Mouse (Mus musculus) CH12.LX (cell line): ENCODE measurements at regions not wholly inside any gene's neighbourhood (a gene's known extent, or its start where the extent isn't known, plus 50 kb on each side); places are given as distances from the start of the nearest gene placed in this dataset.

Source experiments
- DNase-seq: peaks from one replicate; pipeline ENCODE4 v3.0.0-alpha.2; 2013; ENCODE audit errors: extremely low read depth
- H3K27ac ChIP-seq: 2 replicates; pipeline ENCODE4 v1.5.1; 2012; ENCODE audit warnings: low read depth, mild to moderate bottlenecking, control low read depth, moderate library complexity; ENCODE audit not compliant: insufficient read depth
- H3K27me3 ChIP-seq: replicated peaks from 2 replicates; pipeline ENCODE3; 2012; ENCODE audit warnings: inconsistent platforms
- H3K36me3 ChIP-seq, 2 experiments: replicated peaks in 1 of 2; 2 replicates each; pipeline versions ENCODE3 to v1.6.1; 2012; ENCODE audit warnings: inconsistent platforms in 1 of 2, low read length in 1 of 2, mild to moderate bottlenecking in 1 of 2, mixed read lengths in 1 of 2, moderate library complexity in 1 of 2; ENCODE audit not compliant: control insufficient read depth in 1 of 2, insufficient read depth in 1 of 2
- H3K4me1 ChIP-seq, 2 experiments: 2 replicates each; pipeline ENCODE4 v1.6.1; 2012; ENCODE audit warnings: inconsistent platforms in 1 of 2, moderate library complexity in 1 of 2; ENCODE audit not compliant: insufficient read depth in 2 of 2, control insufficient read depth in 1 of 2
- H3K4me2 ChIP-seq: 2 replicates; pipeline ENCODE4 v1.6.1; 2012; ENCODE audit warnings: low read depth, mild to moderate bottlenecking, control low read depth; ENCODE audit not compliant: poor library complexity, insufficient read depth, severe bottlenecking
- H3K4me3 ChIP-seq, 3 experiments: fragments of 150-350 bp in 1 of 3; sonication (generic) in 1 of 3; replicated peaks in 1 of 3; 2 replicates each; pipeline versions ENCODE3 to v1.5.1; 2011 to 2012; ENCODE audit warnings: low read depth in 2 of 3, low read length in 2 of 3, mild to moderate bottlenecking in 2 of 3, moderate library complexity in 2 of 3, control low read depth in 1 of 3, improper control_type of control experiment in 1 of 3, inconsistent platforms in 1 of 3, mixed read lengths in 1 of 3; ENCODE audit not compliant: poor library complexity in 1 of 3
- H3K79me2 ChIP-seq: replicated peaks from 2 replicates; pipeline ENCODE4 v1.6.1; 2012; ENCODE audit warnings: mild to moderate bottlenecking, moderate library complexity; ENCODE audit not compliant: control insufficient read depth, poor library complexity, insufficient read depth, severe bottlenecking; ENCODE audit errors: extremely low read depth
- H3K9ac ChIP-seq: 2 replicates; pipeline ENCODE4 v1.6.1; 2012; ENCODE audit warnings: low read depth, mild to moderate bottlenecking, control low read depth, moderate library complexity; ENCODE audit not compliant: insufficient read depth
- H3K9me3 ChIP-seq: replicated peaks from 2 replicates; pipeline ENCODE3; 2012; ENCODE audit warnings: low read length, inconsistent platforms, mixed read lengths
- BHLHE40 ChIP-seq: IDR thresholded peaks from 2 replicates; pipeline ENCODE4 v1.6.1; 2011; ENCODE audit warnings: mild to moderate bottlenecking, low read depth, low read length, improper control_type of control experiment
- CHD1 ChIP-seq: IDR thresholded peaks from 2 replicates; pipeline ENCODE4 v1.6.1; 2012; ENCODE audit warnings: low read depth, low read length, improper control_type of control experiment, inconsistent platforms
- CHD2 ChIP-seq: IDR thresholded peaks from 2 replicates; pipeline ENCODE4 v1.6.1; 2011; ENCODE audit warnings: low read length, improper control_type of control experiment
- E2F4 ChIP-seq: IDR thresholded peaks from 2 replicates; pipeline ENCODE4 v1.6.1; 2011; ENCODE audit warnings: low read depth, low read length, improper control_type of control experiment; ENCODE audit not compliant: insufficient replicate concordance
- EP300 ChIP-seq: IDR thresholded peaks from 2 replicates; pipeline ENCODE4 v1.6.1; 2011; ENCODE audit warnings: low read length, improper control_type of control experiment
- ETS1 ChIP-seq: conservative IDR thresholded peaks from 2 replicates; pipeline ENCODE4 v1.6.1; 2012; ENCODE audit warnings: low read depth, mild to moderate bottlenecking, inconsistent platforms, low read length, improper control_type of control experiment, moderate library complexity
- GABPA ChIP-seq: IDR thresholded peaks from 2 replicates; pipeline ENCODE4 v1.6.1; 2012; ENCODE audit warnings: low read depth, low read length, improper control_type of control experiment, inconsistent platforms; ENCODE audit not compliant: insufficient replicate concordance
- HCFC1 ChIP-seq: IDR thresholded peaks from 2 replicates; pipeline ENCODE4 v1.6.1; 2012; ENCODE audit warnings: low read depth, mild to moderate bottlenecking, inconsistent platforms, low read length, improper control_type of control experiment
- IRF4 ChIP-seq: IDR thresholded peaks from 2 replicates; pipeline ENCODE4 v1.6.1; 2014; ENCODE audit warnings: low read depth, mild to moderate bottlenecking, inconsistent platforms, low read length, improper control_type of control experiment
- MEF2A ChIP-seq: IDR thresholded peaks from 2 replicates; pipeline ENCODE4 v1.6.1; 2014; ENCODE audit warnings: low read depth, mild to moderate bottlenecking, inconsistent platforms, low read length, improper control_type of control experiment, borderline replicate concordance
- MXI1 ChIP-seq: IDR thresholded peaks from 2 replicates; pipeline ENCODE4 v1.6.1; 2011; ENCODE audit warnings: mild to moderate bottlenecking, low read depth, low read length, improper control_type of control experiment
- MYC ChIP-seq: IDR thresholded peaks from 2 replicates; pipeline ENCODE4 v1.6.1; 2011; ENCODE audit warnings: low read depth, mild to moderate bottlenecking, improper control_type of control experiment, low read length
- NELFE ChIP-seq: IDR thresholded peaks from 2 replicates; pipeline ENCODE4 v1.6.1; 2011; ENCODE audit warnings: low read depth, low read length, improper control_type of control experiment
- PAX5 ChIP-seq: IDR thresholded peaks from 2 replicates; pipeline ENCODE4 v1.6.1; 2012; ENCODE audit warnings: low read length, inconsistent platforms, mixed read lengths
- RAD21 ChIP-seq: IDR thresholded peaks from 2 replicates; pipeline ENCODE4 v1.6.1; 2011; ENCODE audit warnings: low read depth, mild to moderate bottlenecking, low read length, improper control_type of control experiment, moderate library complexity
- RCOR1 ChIP-seq: conservative IDR thresholded peaks from 2 replicates; pipeline ENCODE4 v1.6.1; 2012; ENCODE audit warnings: low read depth, mild to moderate bottlenecking, inconsistent platforms, low read length, improper control_type of control experiment
- SIN3A ChIP-seq: IDR thresholded peaks from 2 replicates; pipeline ENCODE4 v1.6.1; 2012; ENCODE audit warnings: low read length, improper control_type of control experiment, inconsistent platforms
- SMC3 ChIP-seq: IDR thresholded peaks from 2 replicates; pipeline ENCODE4 v1.6.1; 2011; ENCODE audit warnings: low read depth, low read length, improper control_type of control experiment
- TBP ChIP-seq: conservative IDR thresholded peaks from 2 replicates; pipeline ENCODE4 v1.6.1; 2011; ENCODE audit warnings: low read depth, low read length, improper control_type of control experiment
- ZNF384 ChIP-seq: IDR thresholded peaks from 2 replicates; pipeline ENCODE4 v1.6.1; 2012; ENCODE audit warnings: low read depth, low read length, improper control_type of control experiment, inconsistent platforms
- dilution Hi-C: fragments of 300-500 bp; cut with MboI; formaldehyde crosslinking; loops from 2 replicates; pipeline ENCODE4 v1.14.3; 2020; ENCODE audit warnings: low sequenced_read_pairs; ENCODE audit not compliant: extremely low pct_unique_long_range_greater_than_20kb, extremely low pct_ligation_motif_present
- in situ Hi-C: fragments of 300-500 bp; cut with MboI; formaldehyde crosslinking; loops from 3 replicates; pipeline ENCODE4 v1.14.3; 2019; ENCODE audit warnings: low sequenced_read_pairs, low pct_ligation_motif_present, low pct_unique_long_range_greater_than_20kb, mixed read lengths

GRCm38 (mm10) chr4:72664379-72664778 lies 188.1 kb downstream of the Aldoart1 start:
- H3K27ac ChIP-seq = no peak overlapping the region
- no peak overlapping the region for H3K9ac ChIP-seq
- H3K36me3 ChIP-seq = no peaks in the 10 kb centered on the region
- no peaks in the 10 kb centered on the region for H3K79me2 ChIP-seq
- no peak for TF ChIP-seq MYC
- no peak for TF ChIP-seq HCFC1
- TF ChIP-seq IRF4 = no peak
- no peak for TF ChIP-seq TBP
- TF ChIP-seq ZNF384 = no peak
- no peak for TF ChIP-seq E2F4
- TF ChIP-seq CHD1 = no peak
- no peak for TF ChIP-seq NELFE
- no peak for TF ChIP-seq EP300
- in situ Hi-C loops = no loop called here
- H3K4me1 ChIP-seq = no peaks in the 10 kb centered on the region
- no peak overlapping the region for H3K4me2 ChIP-seq
- dilution Hi-C loops = no loop called here
- H3K4me3 ChIP-seq = no peak overlapping the region
- H3K9me3 ChIP-seq = peaks cover 10% of the 10 kb centered on the region
- no peaks in the 10 kb centered on the region for H3K27me3 ChIP-seq
- no peak for DNase-seq

DNA sequence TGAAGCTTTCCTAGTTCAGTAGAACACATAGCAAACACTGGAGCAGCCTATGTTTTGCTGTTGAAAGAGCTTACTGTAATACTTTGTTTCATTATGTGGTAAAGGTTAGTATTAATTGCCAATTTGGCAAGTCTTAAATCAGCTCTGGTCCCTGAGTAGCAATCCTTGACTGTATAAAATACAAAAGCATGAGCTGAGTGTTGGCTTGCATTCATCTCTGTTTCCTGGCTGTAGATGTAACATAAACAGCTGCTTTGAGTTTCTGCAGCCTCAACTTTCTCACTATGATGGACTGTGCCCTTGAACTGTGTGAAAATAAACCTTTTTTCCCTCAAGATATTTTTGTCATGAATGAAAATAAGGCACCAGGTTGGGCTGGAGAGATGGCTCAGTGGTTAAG lies 190.0 kb downstream of the Aldoart1 start:
- Histone ChIP-seq H3K9ac (no peak overlapping the region), H3K4me1 (no peaks in the 10 kb centered on the region), H3K27ac (no peak overlapping the region), H3K36me3 (no peaks in the 10 kb centered on the region), H3K4me2 (no peak overlapping the region), H3K4me3 (no peak overlapping the region), H3K27me3 (no peaks in the 10 kb centered on the region), H3K79me2 (no peaks in the 10 kb centered on the region), H3K9me3 (peaks cover 10% of the 10 kb centered on the region)
- DNase-seq = no peak
- TF ChIP-seq BHLHE40 (no peak), ETS1 (no peak), IRF4 (no peak), PAX5 (no peak), MEF2A (no peak), MXI1 (no peak), RAD21 (no peak), SIN3A (no peak), E2F4 (no peak)
- dilution Hi-C loops (no loop called here), in situ Hi-C loops (no loop called here)

GRCm38 (mm10) chr4:72656206-72656605 lies 196.2 kb downstream of the Aldoart1 start:
- no peak overlapping the region for H3K9ac ChIP-seq
- no peaks in the 10 kb centered on the region for H3K27me3 ChIP-seq
- DNase-seq = no peak
- dilution Hi-C loops (no loop called here), in situ Hi-C loops (no loop called here)
- no peak overlapping the region for H3K27ac ChIP-seq
- peaks cover 29% of the 10 kb centered on the region for H3K9me3 ChIP-seq
- no peaks in the 10 kb centered on the region for H3K36me3 ChIP-seq
- H3K4me3 ChIP-seq = no peak overlapping the region
- no peaks in the 10 kb centered on the region for H3K4me1 ChIP-seq
- H3K4me2 ChIP-seq = no peak overlapping the region
- H3K79me2 ChIP-seq = no peaks in the 10 kb centered on the region
- TF ChIP-seq RCOR1 (no peak), ETS1 (no peak), SMC3 (no peak), SIN3A (no peak), IRF4 (no peak), GABPA (no peak), CHD2 (no peak)
